Mouse (Mus musculus) heart, adult 11 months (tissue): ENCODE results near the gene Hgf.

Experiments
- DNase-seq: peaks from one replicate; pipeline ENCODE4 v3.0.0; 2022

Gene Hgf

GRCm38 (mm10) chr5:16553304-16554047 lies at the start of gene Hgf:
Gene Hgf, plus strand, starts transcription at chr5:16553495.
- peak; percentile 94 for DNase-seq

- no peak for DNase-seq
These were observed 46.5 kb upstream of the Hgf start for GRCm38 (mm10) chr5:16506702-16507350.

GRCm38 (mm10) chr5:16531619-16532277 lies 21.5 kb upstream of the Hgf start:
- no peak for DNase-seq

GRCm38 (mm10) chr5:16538067-16538466 lies 15.2 kb upstream of the Hgf start:
- no peak for DNase-seq

- no peak for DNase-seq
These were observed 11.7 kb upstream of the Hgf start for GRCm38 (mm10) chr5:16541561-16542116.

GRCm38 (mm10) chr5:16547490-16547889 lies 5.8 kb upstream of the Hgf start:
- no peak for DNase-seq

GRCm38 (mm10) chr5:16552647-16553046 lies 648 bp upstream of the Hgf start:
- DNase-seq = no peak

- no peak for DNase-seq
These were observed 7.0 kb downstream of the Hgf start for GRCm38 (mm10) chr5:16560247-16560646.

- no peak for DNase-seq
These were observed 15.7 kb downstream of the Hgf start for GRCm38 (mm10) chr5:16568997-16569396.

- no peak for DNase-seq
These were observed 24.8 kb downstream of the Hgf start for GRCm38 (mm10) chr5:16577882-16578742.

GRCm38 (mm10) chr5:16595699-16596098 lies 42.4 kb downstream of the Hgf start:
- DNase-seq = no peak

GRCm38 (mm10) chr5:16597996-16598395 lies 44.7 kb downstream of the Hgf start:
- no peak for DNase-seq

GRCm38 (mm10) chr5:16601463-16601862 lies 48.2 kb downstream of the Hgf start:
- no peak for DNase-seq

- DNase-seq = no peak
These were observed 79.7 kb downstream of the Hgf start for GRCm38 (mm10) chr5:16632996-16633395.

GRCm38 (mm10) chr5:16646417-16646816 lies 93.1 kb downstream of the Hgf start:
- DNase-seq = no peak

GRCm38 (mm10) chr5:16647701-16648100 lies 94.4 kb downstream of the Hgf start:
- no peak for DNase-seq

- no peak for DNase-seq
These were observed 96.9 kb downstream of the Hgf start for GRCm38 (mm10) chr5:16650240-16650639.

- no peak for DNase-seq
These were observed 100.7 kb downstream of the Hgf start for GRCm38 (mm10) chr5:16654022-16654421.
